Mouse (Mus musculus): ENCODE data around the gene Hsd11b2. TPM values are rescaled to one million over a fixed set of nuclear protein-coding genes. Genes with fewer than 3 reads are reported as not detected.
A peak's percentile ranks its signal among the peaks of the same experiment; 100 is the strongest.
"Not testable (repeated sequence)": the region's sequence is repeated elsewhere in the genome, so short reads cannot be mapped to it uniquely, and the experiment has no call there.

Hsd11b2 gene
- polyA plus RNA-seq, 1 experiment, result not detected

- no peaks in the 10 kb centered on the region for H3K4me1 ChIP-seq (ENCODE audit: control insufficient read depth, insufficient read depth, low read length)
- TF ChIP-seq POLR2A (IDR thresholded peaks at IDR 0.05; ENCODE audit: insufficient read depth, low read depth, low read length) (no peak), CTCF (IDR thresholded peaks at IDR 0.05; ENCODE audit: insufficient read depth, low read depth, low read length) (no peak)
- H3K27ac ChIP-seq (ENCODE audit: insufficient read depth, low read depth, low read length), result no peak overlapping the region
Observed at GRCm38 (mm10) chr8:105554087-105554486, 35.5 kb downstream of the Hsd11b2 start.

GRCm38 (mm10) chr8:105555230-105555629 lies 36.7 kb downstream of the Hsd11b2 start:
- TF ChIP-seq CTCF (IDR thresholded peaks at IDR 0.05; ENCODE audit: insufficient read depth, low read depth, low read length) (no peak), POLR2A (IDR thresholded peaks at IDR 0.05; ENCODE audit: insufficient read depth, low read depth, low read length) (no peak)
- no peak overlapping the region for H3K4me3 ChIP-seq (ENCODE audit: insufficient read depth, low read depth, low read length)
- no peaks in the 10 kb centered on the region for H3K4me1 ChIP-seq (ENCODE audit: control insufficient read depth, insufficient read depth, low read length)
- WGBS, result 75% methylated on average over 3 of the region's 3 CpGs
- no peak overlapping the region for H3K27ac ChIP-seq (ENCODE audit: insufficient read depth, low read depth, low read length)

More at GRCm38 (mm10) chr8:105554087-105554486, 35.5 kb downstream of the Hsd11b2 start:
- no peak overlapping the region for H3K4me3 ChIP-seq (ENCODE audit: insufficient read depth, low read depth, low read length)

GRCm38 (mm10) chr8:105562863-105563262 lies 44.3 kb downstream of the Hsd11b2 start:
- Histone ChIP-seq H3K27ac (ENCODE audit: insufficient read depth, low read depth, low read length) (no peak overlapping the region), H3K4me1 (ENCODE audit: control insufficient read depth, insufficient read depth, low read length) (peaks cover 15% of the 10 kb centered on the region), H3K4me3 (ENCODE audit: insufficient read depth, low read depth, low read length) (no peak overlapping the region)
- TF ChIP-seq POLR2A (IDR thresholded peaks at IDR 0.05; ENCODE audit: insufficient read depth, low read depth, low read length), result no peak
- TF ChIP-seq CTCF (IDR thresholded peaks at IDR 0.05; ENCODE audit: insufficient read depth, low read depth, low read length), result no peak
- WGBS, result 48% methylated on average over 3 of the region's 3 CpGs

DNA sequence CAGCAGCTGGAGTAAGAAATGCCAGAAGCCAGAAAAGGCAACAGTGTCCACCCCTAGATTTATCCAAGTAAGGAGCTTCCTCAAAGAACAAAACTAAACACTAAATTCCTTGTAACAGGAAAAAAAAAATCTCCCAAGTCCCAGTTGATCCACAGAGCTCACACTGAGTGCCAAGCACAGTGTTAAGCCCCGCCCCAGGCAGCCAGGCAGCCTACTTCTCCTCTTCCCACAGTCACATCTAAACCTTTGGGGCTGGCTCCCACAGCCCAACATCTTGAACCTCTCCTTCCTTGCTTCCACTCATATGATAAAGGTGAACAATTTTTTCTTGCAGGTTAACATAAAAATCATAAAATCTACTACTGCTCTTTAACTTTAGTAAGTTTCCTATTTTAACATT lies 45.3 kb downstream of the Hsd11b2 start:
- WGBS, result 90% methylated on average over 1 of the region's 1 CpGs

GRCm38 (mm10) chr8:105564573-105565229 lies 46.1 kb downstream of the Hsd11b2 start:
- H3K27ac ChIP-seq (ENCODE audit: insufficient read depth, low read depth, low read length), result not testable (repeated sequence)
- H3K4me3 ChIP-seq (ENCODE audit: insufficient read depth, low read depth, low read length), result peak overlapping the region; percentile 95
- H3K4me1 ChIP-seq (ENCODE audit: control insufficient read depth, insufficient read depth, low read length), result peaks cover 15% of the 10 kb centered on the region
- 66% methylated on average over 9 of the region's 9 CpGs for WGBS

More for the DNA sequence above, 45.3 kb downstream of the Hsd11b2 start:
- H3K27ac ChIP-seq (ENCODE audit: insufficient read depth, low read depth, low read length), result no peak overlapping the region
- TF ChIP-seq CTCF (IDR thresholded peaks at IDR 0.05; ENCODE audit: insufficient read depth, low read depth, low read length) (no peak), POLR2A (IDR thresholded peaks at IDR 0.05; ENCODE audit: insufficient read depth, low read depth, low read length) (no peak)
- peaks cover 15% of the 10 kb centered on the region for H3K4me1 ChIP-seq (ENCODE audit: control insufficient read depth, insufficient read depth, low read length)
- H3K4me3 ChIP-seq (ENCODE audit: insufficient read depth, low read depth, low read length), result no peak overlapping the region

DNA sequence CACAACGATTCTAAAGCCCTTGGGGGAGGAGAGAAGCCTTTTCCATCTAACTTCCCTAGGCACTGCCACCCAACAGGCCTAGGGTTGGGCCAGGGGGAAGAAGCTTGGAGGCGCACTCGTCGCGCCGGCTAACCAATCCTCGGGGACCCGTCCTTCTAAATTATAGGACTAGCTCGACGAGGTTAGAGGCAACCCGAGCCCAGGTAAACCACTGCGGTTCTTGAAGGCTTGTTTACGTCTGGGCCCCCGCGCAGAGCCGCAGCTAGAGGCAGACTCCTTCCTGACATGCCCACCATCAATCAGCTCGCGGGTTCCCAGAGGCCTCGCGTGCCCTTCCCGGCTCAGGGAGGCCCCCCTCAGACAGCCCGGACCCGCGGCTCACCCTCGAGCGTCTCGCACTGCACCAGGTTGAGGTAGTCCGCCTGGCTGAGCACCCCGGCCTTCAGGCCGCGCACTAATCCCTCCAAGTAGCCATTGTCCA lies 46.9 kb downstream of the Hsd11b2 start:
- H3K27ac ChIP-seq (ENCODE audit: insufficient read depth, low read depth, low read length), result peak overlapping the region; percentile 76
- WGBS, result under 1% methylated on average over 31 of the region's 31 CpGs

GRCm38 (mm10) chr8:105565952-105566702 lies 47.6 kb downstream of the Hsd11b2 start, which contains the start of gene Atp6v0d1:
Gene Atp6v0d1 (minus strand): TSS chr8:105566047.
- Histone ChIP-seq H3K27ac (ENCODE audit: insufficient read depth, low read depth, low read length) (peak within 1 kb of the TSS; percentile 76), H3K4me3 (ENCODE audit: insufficient read depth, low read depth, low read length) (peak within 1 kb of the TSS; percentile 95), H3K4me1 (ENCODE audit: control insufficient read depth, insufficient read depth, low read length) (peaks cover 15% of the 10 kb centered on the region)
- TF ChIP-seq CTCF (IDR thresholded peaks at IDR 0.05; ENCODE audit: insufficient read depth, low read depth, low read length) (peak; percentile 90), POLR2A (IDR thresholded peaks at IDR 0.05; ENCODE audit: insufficient read depth, low read depth, low read length) (no peak)
- 3% methylated on average over 53 of the region's 53 CpGs for WGBS

More for the DNA sequence above, 46.9 kb downstream of the Hsd11b2 start:
- TF ChIP-seq POLR2A (IDR thresholded peaks at IDR 0.05; ENCODE audit: insufficient read depth, low read depth, low read length) (no peak), CTCF (IDR thresholded peaks at IDR 0.05; ENCODE audit: insufficient read depth, low read depth, low read length) (no peak)
- H3K4me3 ChIP-seq (ENCODE audit: insufficient read depth, low read depth, low read length), result peak overlapping the region; percentile 95
- peaks cover 15% of the 10 kb centered on the region for H3K4me1 ChIP-seq (ENCODE audit: control insufficient read depth, insufficient read depth, low read length)

DNA sequence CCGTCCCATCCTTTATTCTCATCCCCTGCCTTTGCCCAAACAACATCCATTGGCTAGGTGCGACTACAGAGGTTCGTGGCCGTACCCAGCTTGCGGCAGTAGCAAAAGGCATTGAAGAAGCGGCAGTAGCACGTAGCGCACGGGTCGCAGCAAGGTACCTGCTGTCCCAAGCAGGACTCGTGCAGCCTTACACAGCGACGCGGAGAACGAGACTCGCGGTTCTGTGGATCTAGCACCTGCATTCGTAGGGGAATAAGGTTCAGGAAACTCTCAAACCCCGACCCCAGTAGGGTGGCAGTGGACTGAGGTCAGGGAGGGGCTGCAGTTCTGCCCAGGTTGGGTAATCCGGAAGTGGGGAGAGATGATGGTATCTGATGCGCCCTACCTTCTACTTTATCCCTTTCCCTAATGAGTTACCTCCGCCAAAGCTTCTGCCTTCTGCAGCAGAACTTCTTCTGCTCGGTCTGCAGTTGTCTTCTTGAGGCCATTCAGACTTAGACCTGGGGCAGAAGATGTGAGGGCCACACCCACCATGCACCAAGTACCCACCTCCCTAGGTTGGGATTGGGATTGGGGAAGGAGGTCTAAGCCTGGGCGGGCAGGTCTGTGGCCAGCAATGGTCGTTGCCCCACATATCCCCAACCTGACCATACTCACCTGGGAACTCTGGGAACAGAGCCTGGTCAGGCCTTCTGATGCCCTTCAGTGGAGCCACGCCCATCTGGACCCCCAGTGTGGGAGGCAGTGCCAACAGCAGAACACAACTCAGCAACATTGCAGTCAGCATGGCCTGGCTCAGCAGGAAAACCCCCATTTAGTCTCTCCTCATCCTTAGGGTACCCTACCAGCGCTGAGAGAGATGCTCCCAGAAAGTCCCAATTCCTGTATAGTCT lies 48.4 kb downstream of the Hsd11b2 start:
- WGBS, result 36% methylated on average over 27 of the region's 27 CpGs
- peaks cover 15% of the 10 kb centered on the region for H3K4me1 ChIP-seq (ENCODE audit: control insufficient read depth, insufficient read depth, low read length)
- TF ChIP-seq CTCF (IDR thresholded peaks at IDR 0.05; ENCODE audit: insufficient read depth, low read depth, low read length), result no peak
- no peak for TF ChIP-seq POLR2A (IDR thresholded peaks at IDR 0.05; ENCODE audit: insufficient read depth, low read depth, low read length)
- H3K27ac ChIP-seq (ENCODE audit: insufficient read depth, low read depth, low read length), result no peak overlapping the region
- H3K4me3 ChIP-seq (ENCODE audit: insufficient read depth, low read depth, low read length), result peak overlapping the region; percentile 95
